Comparison of ENCODE assay signal across 35 mouse cellular contexts in the genomic region with DNA sequence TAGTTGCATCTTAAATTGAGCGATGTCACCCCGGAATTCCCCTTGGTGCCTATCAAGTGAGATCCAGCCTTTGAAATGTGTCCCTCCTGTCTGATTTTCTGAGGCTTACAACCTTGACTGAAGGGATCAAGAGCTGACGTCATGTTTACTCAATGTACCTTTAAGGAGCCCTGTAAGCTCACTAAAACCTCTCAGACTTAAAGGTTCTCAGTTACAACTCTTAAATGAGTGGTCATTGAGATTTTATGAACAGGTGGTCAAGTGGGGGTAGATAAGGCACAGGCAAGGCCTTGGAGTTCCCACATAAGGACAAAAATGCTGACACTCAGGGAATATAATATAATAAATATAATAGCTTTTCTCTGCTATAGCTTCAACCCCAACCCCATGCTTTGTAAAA.
"Had no signal": no experiment of that assay in that cellular context is flagged by ENCODE, and none has a peak within 500 bp of the region (broad histone marks: within the 10 kb centered on the region; RNA-seq: fewer than 3 reads in every experiment).

No protein-coding gene starts in this region.

- H3K4me2 ChIP-seq: heart, embryonic 11.5 days; heart, embryonic 12.5 days; heart, embryonic 13.5 days; heart, embryonic 15.5 days; hindbrain, embryonic 12.5 days; hindbrain, embryonic 13.5 days; hindbrain, embryonic 14.5 days; hindbrain, embryonic 15.5 days; intestine, embryonic 15.5 days; kidney, embryonic 15.5 days had no signal

- H3K27me3 ChIP-seq: heart, embryonic 12.5 days; heart, embryonic 13.5 days; heart, embryonic 15.5 days; hindbrain, embryonic 12.5 days; hindbrain, embryonic 13.5 days; hindbrain, embryonic 15.5 days; intestine, embryonic 15.5 days; kidney, embryonic 15.5 days had no signal

- DNase-seq: heart, adult 2 months; heart, postnatal 10 days; heart, postnatal 14 days; heart, postnatal 36 days; heart, postnatal 4 days; kidney, adult 11 months; kidney, adult 18-20 months; kidney, adult 2 months; kidney, adult 8-10 months; kidney, adult 9 months; kidney, postnatal 10 days; kidney, postnatal 14 days; kidney, postnatal 25 days; kidney, postnatal 36 days; kidney, postnatal 4 days; layer of hippocampus, adult 9-11 months had no signal

- H3K4me1 ChIP-seq: heart, embryonic 10.5 days; heart, embryonic 12.5 days; heart, embryonic 13.5 days; heart, embryonic 15.5 days; hindbrain, embryonic 10.5 days; hindbrain, embryonic 12.5 days; hindbrain, embryonic 13.5 days; hindbrain, embryonic 15.5 days; intestine, embryonic 15.5 days; kidney, embryonic 15.5 days had no signal

- H3K27ac ChIP-seq: heart, adult 2 months; heart, embryonic 10.5 days; heart, embryonic 13.5 days; heart, embryonic 15.5 days; hindbrain, embryonic 10.5 days; hindbrain, embryonic 12.5 days; hindbrain, embryonic 13.5 days; hindbrain, embryonic 14.5 days; hindbrain, embryonic 15.5 days; hindbrain, postnatal 0 days; intestine, embryonic 15.5 days; kidney, embryonic 15.5 days; kidney, postnatal 0 days; layer of hippocampus, adult 2 months had no signal

- H3K36me3 ChIP-seq: heart, embryonic 10.5 days; heart, embryonic 12.5 days; heart, embryonic 13.5 days; heart, embryonic 15.5 days; hindbrain, embryonic 10.5 days; hindbrain, embryonic 12.5 days; hindbrain, embryonic 13.5 days; hindbrain, embryonic 15.5 days; intestine, embryonic 15.5 days; kidney, embryonic 15.5 days had no signal

- H3K9ac ChIP-seq: heart, embryonic 12.5 days; heart, embryonic 13.5 days; heart, embryonic 15.5 days; hindbrain, embryonic 12.5 days; hindbrain, embryonic 13.5 days; hindbrain, embryonic 14.5 days; hindbrain, embryonic 15.5 days; intestine, embryonic 15.5 days; kidney, embryonic 15.5 days had no signal

- ATAC-seq: hindbrain, embryonic 16.5 days; hindbrain, postnatal 0 days; inflammation-experienced regulatory T-cells, adult 6 months; intestine, embryonic 15.5 days; intestine, embryonic 16.5 days; intestine, postnatal 0 days had no signal

- H3K9me3 ChIP-seq: heart, embryonic 10.5 days; heart, embryonic 12.5 days; heart, embryonic 13.5 days; heart, embryonic 15.5 days; hindbrain, embryonic 10.5 days; hindbrain, embryonic 12.5 days; hindbrain, embryonic 13.5 days; hindbrain, embryonic 15.5 days; intestine, embryonic 15.5 days; kidney, embryonic 15.5 days had no signal

- H3K4me3 ChIP-seq: heart, adult 2 months; heart, embryonic 10.5 days; heart, embryonic 12.5 days; heart, embryonic 13.5 days; heart, embryonic 15.5 days; hindbrain, embryonic 10.5 days; hindbrain, embryonic 12.5 days; hindbrain, embryonic 13.5 days; hindbrain, embryonic 15.5 days; intestine, embryonic 15.5 days; kidney, embryonic 15.5 days; layer of hippocampus, adult 2 months had no signal
